Mouse (Mus musculus) testis, adult 2 months (tissue): ENCODE measurements around the gene Nrxn1. TPM values are rescaled to one million over a fixed set of nuclear protein-coding genes. Genes with fewer than 3 reads are reported as not detected.

ENCODE experiments used
- H3K27ac ChIP-seq: fragments of 200-500 bp; 2 replicates; pipeline ENCODE4 v1.5.1; 2012; ENCODE audit warnings: low read depth, low read length; ENCODE audit not compliant: control insufficient read depth, insufficient read depth
- H3K27me3 ChIP-seq: fragments of 200-500 bp; 2 replicates; pipeline ENCODE4 v1.6.1; 2012; ENCODE audit warnings: mild to moderate bottlenecking, low read length, moderate library complexity; ENCODE audit not compliant: control insufficient read depth, insufficient read depth
- H3K36me3 ChIP-seq: fragments of 200-500 bp; 2 replicates; pipeline ENCODE4 v1.6.1; 2012; ENCODE audit warnings: mild to moderate bottlenecking, low read length; ENCODE audit not compliant: control insufficient read depth, insufficient read depth
- H3K4me1 ChIP-seq: fragments of 200-500 bp; 2 replicates; pipeline ENCODE4 v1.6.1; 2012; ENCODE audit warnings: low read length; ENCODE audit not compliant: control insufficient read depth, insufficient read depth
- H3K4me3 ChIP-seq: fragments of 200-500 bp; 2 replicates; pipeline ENCODE4 v1.5.1; 2012; ENCODE audit warnings: low read depth, mild to moderate bottlenecking, low read length, moderate library complexity, mixed read lengths; ENCODE audit not compliant: control insufficient read depth
- CTCF ChIP-seq: fragments of 200-500 bp; IDR thresholded peaks from 2 replicates; pipeline ENCODE4 v1.5.1; 2012; ENCODE audit warnings: low read depth, mild to moderate bottlenecking, inconsistent platforms, low read length, moderate library complexity; ENCODE audit not compliant: control insufficient read depth, insufficient read depth, insufficient replicate concordance
- POLR2A ChIP-seq: fragments of 200-500 bp; IDR thresholded peaks from 2 replicates; pipeline ENCODE4 v1.6.1; 2012; ENCODE audit warnings: low read depth, mild to moderate bottlenecking, inconsistent platforms, low read length, moderate library complexity; ENCODE audit not compliant: control insufficient read depth
- polyA plus RNA-seq: library from polyadenylated mRNA; depleted of rRNA; stranded (reverse); fragments of >200 nt; gene quantifications from 2 replicates; pipeline ENCODE4 v1.2.3, GENCODE M21; 2012

Nrxn1 gene
- polyA plus RNA-seq, 1 experiment = 3.1 TPM

DNA sequence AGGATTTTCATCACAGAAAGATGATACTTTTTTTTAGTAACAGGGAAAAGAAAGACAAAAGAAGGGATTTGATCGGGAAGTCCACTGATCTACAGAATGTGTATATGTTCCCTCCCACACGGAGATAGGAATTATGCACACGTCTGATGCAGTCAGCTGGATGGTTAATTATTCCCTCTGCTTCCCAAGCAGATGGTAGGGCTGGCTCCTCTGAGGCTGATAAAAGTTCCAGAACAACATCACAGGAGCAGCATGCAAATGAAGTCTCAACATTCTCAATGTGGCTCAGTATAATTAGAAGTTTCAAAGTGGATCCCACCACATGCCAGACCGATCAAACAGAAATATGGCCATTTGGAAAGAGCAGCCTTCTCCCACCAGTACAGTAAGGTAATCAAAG, 388.1 kb downstream of the Nrxn1 start:
- Histone ChIP-seq H3K27ac (no peak overlapping the region), H3K4me1 (no peaks in the 10 kb centered on the region; the same call in 1 of the 2 replicates), H3K4me3 (no peak overlapping the region), H3K27me3 (no peaks in the 10 kb centered on the region), H3K36me3 (no peaks in the 10 kb centered on the region)
- TF ChIP-seq CTCF (no peak), POLR2A (no peak)

DNA sequence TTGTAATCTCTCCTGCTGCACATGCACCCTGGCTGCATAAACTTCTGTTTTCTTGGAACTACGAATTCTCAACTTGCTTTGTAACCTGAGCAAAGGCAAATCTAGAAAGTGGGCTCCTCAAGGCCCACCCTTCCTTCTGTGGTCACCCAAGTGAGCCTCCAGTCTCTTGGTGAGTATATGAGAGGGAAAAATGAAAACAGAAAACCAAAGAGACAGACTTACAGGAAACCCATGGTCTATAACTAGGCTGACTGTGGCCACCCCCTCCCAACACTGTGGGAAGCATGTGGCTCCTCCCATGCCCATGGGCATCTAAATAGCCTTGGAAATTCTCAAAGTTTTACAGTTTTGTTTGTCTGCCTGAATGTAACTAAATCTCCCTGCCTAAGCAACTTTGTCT, 390.2 kb downstream of the Nrxn1 start:
- Histone ChIP-seq H3K27ac (no peak overlapping the region), H3K4me3 (no peak overlapping the region), H3K27me3 (no peaks in the 10 kb centered on the region), H3K4me1 (no peaks in the 10 kb centered on the region; the same call in 1 of the 2 replicates), H3K36me3 (no peaks in the 10 kb centered on the region)
- TF ChIP-seq POLR2A (no peak), CTCF (no peak)

DNA sequence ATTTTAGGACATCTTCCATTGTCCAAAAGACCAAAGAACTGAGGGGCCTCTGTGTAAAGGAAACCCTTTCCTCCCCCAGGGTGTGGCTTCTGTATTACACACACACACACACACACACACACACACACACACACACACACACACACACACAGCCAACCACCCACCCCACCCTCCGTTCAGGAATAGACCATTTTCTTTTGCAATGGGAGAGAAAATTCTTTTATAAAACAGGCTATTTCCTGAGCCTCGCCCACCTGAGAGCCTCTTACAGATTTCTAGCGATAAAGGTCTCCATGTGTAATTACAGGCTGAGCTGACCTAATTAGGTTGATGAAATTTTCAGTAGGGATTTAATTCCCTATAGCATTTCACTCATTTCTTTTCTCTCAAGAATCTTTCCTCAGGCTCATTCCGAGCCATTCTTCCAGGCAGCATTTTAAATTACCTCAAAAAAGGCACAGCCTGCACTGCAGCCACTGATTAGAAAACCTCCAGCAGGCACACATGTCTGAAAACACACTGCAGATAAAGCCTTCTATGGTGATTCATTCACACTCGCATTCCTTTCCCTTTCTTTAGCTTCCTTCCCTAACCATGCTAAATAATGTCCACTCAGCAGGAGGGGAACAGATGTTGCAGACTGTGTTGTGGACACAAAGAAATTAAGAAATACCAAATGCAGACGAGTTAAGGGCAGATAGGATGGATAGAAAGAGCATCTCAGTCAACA, 396.6 kb downstream of the Nrxn1 start:
- Histone ChIP-seq H3K4me3 (no peak overlapping the region), H3K4me1 (no peaks in the 10 kb centered on the region; the same call in 1 of the 2 replicates), H3K27me3 (no peaks in the 10 kb centered on the region), H3K27ac (no peak overlapping the region), H3K36me3 (no peaks in the 10 kb centered on the region)
- TF ChIP-seq POLR2A = no peak
- TF ChIP-seq CTCF = no peak

DNA sequence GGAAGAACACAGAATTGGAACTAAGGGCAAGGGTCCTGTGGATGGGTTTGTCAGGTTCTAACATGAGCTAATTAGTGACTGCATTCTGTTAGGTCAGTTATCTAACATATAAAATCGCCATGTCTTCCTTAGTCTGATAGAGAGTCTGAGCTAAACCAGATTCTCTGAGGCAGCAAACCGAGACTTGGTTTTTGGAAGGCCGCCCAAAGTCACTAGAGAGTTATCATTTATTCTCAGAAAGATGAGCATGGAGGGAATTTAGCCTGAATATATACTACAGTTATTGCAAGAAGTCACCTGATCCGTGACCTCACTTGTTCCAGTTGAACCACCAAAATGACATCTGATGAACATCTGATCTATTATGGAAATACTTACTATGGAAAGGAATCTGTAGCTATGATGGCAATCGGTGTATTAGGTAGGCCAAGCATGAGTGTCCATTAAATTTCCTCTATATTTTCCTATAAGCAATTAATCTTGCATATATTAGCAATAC, 397.7 kb downstream of the Nrxn1 start:
- no peak overlapping the region for H3K4me3 ChIP-seq
- H3K4me1 ChIP-seq = no peaks in the 10 kb centered on the region
- H3K27me3 ChIP-seq = no peaks in the 10 kb centered on the region
- TF ChIP-seq POLR2A (no peak), CTCF (no peak)
- no peaks in the 10 kb centered on the region for H3K36me3 ChIP-seq
- no peak overlapping the region for H3K27ac ChIP-seq

DNA sequence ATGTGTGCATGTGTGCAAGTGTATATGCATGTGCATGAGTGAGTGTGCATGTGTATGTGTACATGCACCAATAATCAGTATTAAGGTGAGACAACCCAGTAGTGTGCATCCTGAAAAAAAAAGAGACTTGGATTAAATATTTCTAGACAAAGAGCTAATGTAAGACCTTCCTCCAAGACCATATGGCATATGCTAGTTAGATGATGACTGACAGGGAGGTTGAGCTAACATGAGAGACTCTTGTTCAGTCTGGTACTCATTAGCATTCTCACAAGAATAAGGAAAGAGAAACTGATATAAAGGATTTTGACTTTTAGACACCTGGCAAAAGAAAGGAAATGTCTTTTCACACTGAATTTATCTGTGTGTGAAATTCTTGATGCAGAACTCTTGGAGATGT, 408.7 kb downstream of the Nrxn1 start:
- no peak for TF ChIP-seq CTCF
- TF ChIP-seq POLR2A = no peak
- no peaks in the 10 kb centered on the region for H3K36me3 ChIP-seq
- no peaks in the 10 kb centered on the region for H3K27me3 ChIP-seq
- no peaks in the 10 kb centered on the region for H3K4me1 ChIP-seq
- H3K4me3 ChIP-seq = no peak overlapping the region
- H3K27ac ChIP-seq = no peak overlapping the region

DNA sequence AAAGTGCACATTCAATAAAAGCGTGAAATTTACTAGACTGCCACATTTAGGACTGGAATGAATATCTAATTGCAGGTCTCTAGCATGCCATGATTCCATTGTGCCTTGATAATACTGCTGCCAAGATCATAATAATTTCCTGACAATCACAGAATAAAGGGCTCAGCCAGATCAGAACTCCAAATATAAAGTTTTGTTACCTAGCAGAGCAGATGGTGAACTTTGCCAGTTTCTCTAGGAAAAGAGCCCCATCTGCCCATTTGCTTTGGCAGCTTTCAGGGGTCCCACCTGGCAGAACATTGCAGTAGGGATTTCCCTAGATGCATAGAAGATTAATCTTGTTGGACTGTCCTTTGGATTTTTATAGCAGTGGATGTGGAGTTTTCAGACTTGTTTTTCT, 411.9 kb downstream of the Nrxn1 start:
- Histone ChIP-seq H3K36me3 (no peaks in the 10 kb centered on the region), H3K27ac (no peak overlapping the region), H3K4me3 (no peak overlapping the region), H3K4me1 (no peaks in the 10 kb centered on the region), H3K27me3 (no peaks in the 10 kb centered on the region)
- TF ChIP-seq POLR2A = no peak
- TF ChIP-seq CTCF = no peak

DNA sequence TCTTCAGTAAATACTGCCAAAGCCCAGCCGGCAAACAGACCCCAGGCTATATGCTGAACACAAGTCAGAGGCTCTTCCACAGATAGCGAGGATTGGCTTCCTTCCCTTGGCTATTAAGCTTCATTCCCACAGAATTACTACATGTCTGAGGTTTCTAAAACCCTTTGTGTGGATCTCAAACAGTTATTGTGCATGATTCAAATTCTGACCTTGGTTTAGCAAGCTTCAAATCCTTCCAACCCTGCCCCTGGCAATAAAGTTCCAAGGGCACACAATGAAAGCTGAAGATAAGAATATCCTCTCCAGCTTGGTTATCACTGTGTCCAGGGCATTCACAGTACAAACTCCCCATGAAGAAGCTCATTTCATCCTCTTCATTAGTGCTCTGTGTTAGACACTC, 416.2 kb downstream of the Nrxn1 start:
- Histone ChIP-seq H3K36me3 (no peaks in the 10 kb centered on the region), H3K27ac (no peak overlapping the region), H3K4me1 (no peaks in the 10 kb centered on the region), H3K4me3 (no peak overlapping the region), H3K27me3 (no peaks in the 10 kb centered on the region)
- TF ChIP-seq POLR2A (no peak), CTCF (no peak)

DNA sequence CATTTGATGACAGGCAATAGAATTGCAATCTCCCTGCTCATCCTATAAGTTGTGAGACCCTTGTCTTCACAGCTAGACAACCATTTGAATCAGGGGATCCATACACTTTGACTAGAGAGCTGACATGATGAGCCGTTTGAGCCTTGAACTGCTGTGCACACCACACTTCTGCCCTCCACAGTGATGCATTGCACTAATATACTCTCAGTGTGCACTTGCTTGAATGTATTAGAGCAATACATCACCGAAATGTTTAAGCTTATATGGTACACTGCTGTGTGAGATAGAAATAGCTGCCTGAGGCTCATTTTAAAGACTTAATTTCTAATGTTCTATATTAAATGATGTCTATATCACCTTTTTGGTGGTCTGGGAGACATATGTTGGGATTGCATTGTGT, 430.6 kb downstream of the Nrxn1 start:
- no peak overlapping the region for H3K4me3 ChIP-seq
- no peak for TF ChIP-seq POLR2A
- TF ChIP-seq CTCF = no peak
- H3K4me1 ChIP-seq = no peaks in the 10 kb centered on the region
- H3K36me3 ChIP-seq = no peaks in the 10 kb centered on the region
- H3K27me3 ChIP-seq = no peaks in the 10 kb centered on the region
- no peak overlapping the region for H3K27ac ChIP-seq
